Mouse (Mus musculus) mesoderm, embryonic 11.5 days (tissue): Measurements from ENCODE around the gene Car5a.

Experiments
- DNase-seq: peaks from one replicate; pipeline ENCODE4 v3.0.0-alpha.2; 2012; ENCODE audit warnings: low read depth, low spot score

Gene Car5a

GRCm38 (mm10) chr8:121881921-121882320 lies 62.8 kb downstream of the Car5a start:
- no peak for DNase-seq

GRCm38 (mm10) chr8:121880818-121881217 lies 63.9 kb downstream of the Car5a start:
- DNase-seq: no peak

- DNase-seq: no peak
Observed at GRCm38 (mm10) chr8:121879712-121880111, 65.0 kb downstream of the Car5a start.

GRCm38 (mm10) chr8:121877828-121878480 lies 66.8 kb downstream of the Car5a start:
- DNase-seq: no peak

- DNase-seq: no peak
Observed at GRCm38 (mm10) chr8:121877212-121877611, 67.5 kb downstream of the Car5a start.

- no peak for DNase-seq
Observed at GRCm38 (mm10) chr8:121875517-121875916, 69.2 kb downstream of the Car5a start.

- no peak for DNase-seq
Observed at GRCm38 (mm10) chr8:121875045-121875444, 69.7 kb downstream of the Car5a start.

- peak; percentile 58 for DNase-seq
Observed at GRCm38 (mm10) chr8:121874031-121874430, 70.7 kb downstream of the Car5a start.

- no peak for DNase-seq
Observed at GRCm38 (mm10) chr8:121871833-121872440, 72.8 kb downstream of the Car5a start.

- DNase-seq: no peak
Observed at GRCm38 (mm10) chr8:121870190-121870589, 74.5 kb downstream of the Car5a start.

GRCm38 (mm10) chr8:121868896-121869295 lies 75.8 kb downstream of the Car5a start:
- no peak for DNase-seq

- DNase-seq: no peak
Observed at GRCm38 (mm10) chr8:121868196-121868595, 76.5 kb downstream of the Car5a start.
